In genomic region chr13:94284543-94285269, GRCm38 (mm10) we compare ENCODE assay signal across 8 mouse cellular contexts. TPM values are rescaled to one million over a fixed set of nuclear protein-coding genes. Genes with fewer than 3 reads are reported as not detected.
A peak's percentile ranks its signal among the peaks of the same experiment; 100 is the strongest.
DNase-seq lines count a peak whose midpoint lies in the region; ATAC-seq and TF ChIP-seq lines count a peak whose summit lies in the region.

No protein-coding gene starts in this region.

- under 1% methylated on average over 65 of the region's 65 CpGs for WGBS in heart, adult 2 months
- under 1% methylated on average over 64 of the region's 65 CpGs for WGBS in kidney, adult 2 months
- WGBS in liver, embryonic 15.5 days (ENCODE audit: insufficient replicate concordance) = 1% methylated on average over 65 of the region's 65 CpGs

- H3K36me3 ChIP-seq in heart, adult 2 months (ENCODE audit: control insufficient read depth, insufficient read depth, low read length) = 0 out of 2 replicates have a peak, but pooled peaks cover 2% of the 10 kb centered on the region
- H3K36me3 ChIP-seq in kidney, adult 2 months (ENCODE audit: control insufficient read depth, insufficient read depth, low read length) = no peaks in the 10 kb centered on the region
- H3K36me3 ChIP-seq in liver, embryonic 15.5 days (replicated peaks) = no peaks in the 10 kb centered on the region

- no peaks in the 10 kb centered on the region for H3K9me3 ChIP-seq in liver, embryonic 15.5 days (replicated peaks)

- intact Hi-C loops in heart, adult 2 months (cut with DNase I) = loop anchor here (10.0 kb wide), 1 partner anchor 980 kb away; no protein-coding TSS in a partner anchor

- peak overlapping the region; percentile 83 for H3K27ac ChIP-seq in heart, adult 2 months
- H3K27ac ChIP-seq in kidney, adult 2 months (ENCODE audit: insufficient read depth, low read depth, low read length) = peak overlapping the region; percentile 65
- peak overlapping the region; percentile 72 for H3K27ac ChIP-seq in liver, embryonic 15.5 days (replicated peaks)

- DNase-seq in 3134 (ENCODE audit: extremely low read depth, insufficient read length, low spot score) (peak; percentile 49), R1 (ENCODE audit: low read depth, low spot score) (peak; percentile 49)
- DNase-seq in heart, adult 2 months = peak in 1 of 2 experiments; percentile 57
- DNase-seq in kidney, adult 2 months = peak; percentile 65
- peak; percentile 17 for DNase-seq in naive thymus-derived CD4-positive, alpha-beta T cell, adult 2 months (ENCODE audit: low read depth)
- DNase-seq in thymus, postnatal 25 days = no peak

- no peak for TF ChIP-seq EP300 in heart, adult 2 months (IDR thresholded peaks at IDR 0.05; ENCODE audit: insufficient read depth, low read depth, low read length)

- H3K4me2 ChIP-seq in liver, embryonic 15.5 days = peak overlapping the region; percentile 94

- peaks cover 2% of the 10 kb centered on the region; the same call in 1 of the 2 replicates for H3K79me2 ChIP-seq in heart, adult 2 months (replicated peaks; ENCODE audit: control insufficient read depth, insufficient read depth, low read length)

- H3K4me3 ChIP-seq in heart, adult 2 months = peak overlapping the region; percentile 80
- peak overlapping the region; percentile 87 for H3K4me3 ChIP-seq in kidney, adult 2 months (ENCODE audit: insufficient read depth, low read depth, low read length)
- peak overlapping the region; percentile 84 for H3K4me3 ChIP-seq in liver, embryonic 15.5 days (replicated peaks)

- H3K9ac ChIP-seq in heart, adult 2 months (ENCODE audit: low read depth, low read length) = peak overlapping the region; percentile 99
- H3K9ac ChIP-seq in liver, embryonic 15.5 days = peak overlapping the region; percentile 82

- H3K4me1 ChIP-seq in heart, adult 2 months (ENCODE audit: control insufficient read depth, insufficient read depth, low read length) = peaks cover 1% of the 10 kb centered on the region; the same call in 1 of the 2 replicates
- H3K4me1 ChIP-seq in kidney, adult 2 months (ENCODE audit: control insufficient read depth, insufficient read depth, low read length) = no peaks in the 10 kb centered on the region
- H3K4me1 ChIP-seq in liver, embryonic 15.5 days (replicated peaks) = peaks cover 37% of the 10 kb centered on the region

- TF ChIP-seq POLR2A in heart, adult 2 months (IDR thresholded peaks at IDR 0.05; ENCODE audit: insufficient read depth, low read depth, low read length) = no peak
- TF ChIP-seq POLR2A in kidney, adult 2 months (IDR thresholded peaks at IDR 0.05; ENCODE audit: low read depth, low read length) = no peak

- peak; percentile 10; the same call in 1 of the 2 replicates for ATAC-seq in common myeloid progenitor, adult 5-6 weeks (replicated peaks; ENCODE audit: low read depth, poor library complexity, severe bottlenecking)
- peak; percentile 56 for ATAC-seq in liver, embryonic 15.5 days (ENCODE audit: insufficient read depth)

- no peak for TF ChIP-seq CTCF in heart, adult 2 months (IDR thresholded peaks at IDR 0.05)
- TF ChIP-seq CTCF in kidney, adult 2 months (conservative IDR thresholded peaks at IDR 0.05; ENCODE audit: insufficient read depth, insufficient read length, low read depth, low read length) = no peak

- H3K27me3 ChIP-seq in heart, adult 2 months (ENCODE audit: control insufficient read depth, insufficient read depth, low read length) = no peaks in the 10 kb centered on the region
- no peaks in the 10 kb centered on the region for H3K27me3 ChIP-seq in kidney, adult 2 months (replicated peaks; ENCODE audit: control insufficient read depth, insufficient read depth, low read length)
- H3K27me3 ChIP-seq in liver, embryonic 15.5 days = no peaks in the 10 kb centered on the region

RNA-seq across cellular contexts. Expression of gene Scamp1, which starts 1.0 kb away (rescaled TPM):
- total RNA-seq in common myeloid progenitor, adult 5-6 weeks (2017) = 8.9 and 12.9 TPM in 2 replicates
- 10 to 100 TPM; 32.3 to 33.3 TPM for total RNA-seq in heart, adult 2 months (2021)
- 12.5 and 27.7 TPM in 2 replicates for polyA plus RNA-seq in heart, adult 2 months (2012; rRNA removed)
- polyA plus RNA-seq in kidney, adult 2 months (2012; rRNA removed) = 21.3 and 22.3 TPM in 2 replicates
- 7.3 and 8.6 TPM in 2 replicates for polyA plus RNA-seq in liver, embryonic 15.5 days (2015; fragmentation: Nextera tagmentation; extraction: Ambion mirVana)
